Mouse (Mus musculus) cerebellum, adult 9-10 months (tissue): ENCODE measurements at regions not wholly inside any gene's neighbourhood (a gene's known extent, or its start where the extent isn't known, plus 50 kb on each side); places are given as distances from the start of the nearest gene placed in this dataset.

Experiments
- DNase-seq: peaks from one replicate; pipeline ENCODE4 v3.0.0; 2022

- no peak for DNase-seq
Measured at GRCm38 (mm10) chr14:97440326-97440725, 729.2 kb downstream of the Dach1 start.

- no peak for DNase-seq
Measured at GRCm38 (mm10) chr14:97435453-97436233, 733.9 kb downstream of the Dach1 start.

- no peak for DNase-seq
Measured at GRCm38 (mm10) chr14:97431221-97431620, 738.3 kb downstream of the Dach1 start.

DNA sequence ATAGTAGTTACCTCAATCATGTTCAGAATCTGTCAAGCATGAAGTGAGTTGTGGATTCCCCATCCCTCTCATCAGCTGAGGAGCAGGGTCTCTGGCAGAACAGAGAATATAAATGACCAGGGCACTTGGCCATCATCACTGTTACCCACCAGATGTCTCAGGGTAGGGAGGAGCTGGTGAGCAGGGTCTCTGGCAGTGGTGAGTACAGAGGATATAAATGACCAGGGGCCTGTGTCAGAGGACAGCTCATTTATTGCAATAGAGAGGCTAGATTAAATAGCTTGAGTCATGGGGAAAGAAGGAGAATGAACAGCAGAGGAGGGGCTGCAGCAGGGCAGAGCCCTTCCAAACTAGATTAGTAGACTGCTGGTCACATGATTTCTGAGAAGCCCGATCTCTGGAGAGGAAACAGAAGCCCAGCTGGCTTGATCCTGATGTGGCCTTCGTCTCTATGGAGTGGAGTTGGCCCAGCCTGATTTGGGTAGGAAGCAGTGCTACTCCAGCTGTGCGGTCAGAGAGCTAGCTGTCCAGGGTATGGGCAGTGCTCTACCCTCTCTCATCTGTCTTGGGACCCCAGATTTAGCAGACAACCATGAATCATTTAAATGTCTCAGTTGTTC is 766.3 kb downstream of the Dach1 start:
- DNase-seq = no peak

DNA sequence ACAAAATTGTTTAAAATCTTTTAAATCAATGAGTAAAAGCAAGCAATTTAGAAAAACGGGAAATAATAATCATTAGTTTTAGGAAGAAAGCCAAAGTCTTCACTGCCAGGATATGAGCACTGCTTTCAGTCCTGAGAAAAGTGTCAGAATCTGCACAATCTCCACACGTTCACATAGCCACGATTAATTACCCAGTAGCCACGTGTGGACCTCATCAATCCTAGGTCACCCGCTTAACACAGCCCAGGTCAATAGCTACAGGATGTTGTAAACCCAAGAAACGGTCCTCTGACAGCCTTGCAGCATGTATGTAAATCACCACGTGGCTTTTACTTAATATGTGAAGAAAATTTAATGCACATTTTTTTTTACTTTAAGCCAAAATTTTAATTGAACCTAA is 773.2 kb downstream of the Dach1 start:
- DNase-seq = no peak

DNA sequence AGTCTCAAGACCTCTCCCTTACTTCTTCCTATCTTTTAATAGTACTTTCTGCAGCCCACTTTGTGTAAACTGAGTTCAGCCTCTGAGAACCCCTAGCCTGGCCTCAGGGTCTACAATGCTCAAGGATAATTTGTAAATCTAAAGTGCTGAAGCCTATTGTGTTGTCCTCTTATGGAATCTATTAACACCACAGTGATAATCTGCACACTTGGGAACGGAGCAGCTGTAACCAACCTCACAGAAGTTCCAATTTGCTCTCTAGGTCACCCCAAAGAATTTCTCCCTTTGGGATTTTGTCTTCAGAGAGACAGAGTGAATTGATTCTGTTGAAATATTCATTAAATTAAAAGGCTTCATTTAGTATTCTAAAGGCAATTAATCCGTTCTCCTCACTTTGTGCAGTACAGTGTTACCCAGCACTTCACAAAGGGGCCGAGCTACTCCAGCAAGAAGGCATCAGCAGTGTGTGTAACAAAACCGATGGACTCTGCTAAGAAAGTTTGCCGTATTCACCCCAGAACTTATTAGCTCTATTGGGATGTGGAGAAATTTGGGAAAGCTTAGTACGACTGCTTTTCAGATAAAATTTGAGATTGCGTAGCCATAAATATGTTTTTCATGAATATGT is 773.7 kb downstream of the Dach1 start:
- DNase-seq = no peak

DNA sequence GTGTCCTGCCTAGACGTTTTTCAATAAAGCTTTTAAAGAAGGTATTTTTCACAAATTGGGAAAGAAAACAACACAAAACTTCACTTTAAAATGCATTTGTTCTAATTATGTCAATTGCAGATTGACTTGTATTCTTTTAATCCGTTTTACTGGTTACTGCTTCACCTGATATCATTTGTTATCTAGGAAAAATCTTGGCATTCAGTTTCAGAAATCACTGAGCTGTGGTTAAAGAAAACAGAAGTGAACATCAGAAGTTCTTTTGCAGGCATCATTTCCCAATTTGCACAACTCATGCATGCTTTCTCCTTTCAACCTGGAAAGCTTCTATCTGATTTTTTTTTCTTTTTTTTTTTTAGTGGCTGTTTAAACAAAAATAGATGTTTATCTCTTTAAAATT is 780.6 kb downstream of the Dach1 start:
- no peak for DNase-seq

DNA sequence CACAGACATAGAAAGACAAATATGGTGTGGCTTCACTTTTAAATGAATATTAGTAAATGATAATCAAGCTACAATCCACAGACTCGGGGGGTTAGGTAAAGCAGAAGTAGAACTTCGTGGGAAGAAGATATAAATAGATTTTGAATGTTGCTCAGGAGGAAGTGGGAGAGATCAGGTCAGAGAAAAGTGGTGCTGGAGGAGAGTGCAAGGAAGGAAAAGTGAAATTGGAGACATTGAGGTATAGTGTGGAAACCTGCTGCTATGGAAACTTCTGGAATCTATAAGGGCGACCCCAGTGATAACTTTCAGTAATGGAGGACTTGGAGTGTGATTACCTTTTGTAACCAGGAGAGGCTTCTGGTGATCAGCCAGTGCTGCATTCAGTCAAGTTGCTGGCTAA is 789.4 kb downstream of the Dach1 start:
- no peak for DNase-seq

GRCm38 (mm10) chr14:97356915-97357314 is 812.6 kb downstream of the Dach1 start:
- DNase-seq = no peak

- DNase-seq = no peak
Measured at GRCm38 (mm10) chr14:97347970-97348369, 821.6 kb downstream of the Dach1 start.

GRCm38 (mm10) chr14:97331388-97331787 is 812.5 kb upstream of the Klhl1 start:
- DNase-seq = peak; percentile 6

DNA sequence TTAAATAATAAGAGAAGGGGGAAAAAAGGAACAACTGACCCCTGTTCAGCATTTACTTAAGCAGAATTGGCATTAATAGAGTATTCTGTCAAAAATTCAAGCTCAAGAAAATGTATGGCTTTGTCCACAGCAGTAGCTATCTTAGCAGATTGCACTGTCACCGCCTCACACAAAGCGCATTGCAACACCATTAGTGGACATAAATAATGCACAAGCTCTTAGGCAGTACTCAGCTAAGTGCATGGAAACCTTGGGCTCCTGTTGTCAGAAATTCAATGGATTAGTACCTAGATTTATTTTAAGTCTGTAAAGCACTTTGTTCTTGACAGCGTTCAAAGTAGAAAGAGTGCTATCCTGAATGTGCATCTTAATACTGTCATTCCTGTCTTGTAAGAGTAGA is 811.1 kb upstream of the Klhl1 start:
- DNase-seq = no peak

DNA sequence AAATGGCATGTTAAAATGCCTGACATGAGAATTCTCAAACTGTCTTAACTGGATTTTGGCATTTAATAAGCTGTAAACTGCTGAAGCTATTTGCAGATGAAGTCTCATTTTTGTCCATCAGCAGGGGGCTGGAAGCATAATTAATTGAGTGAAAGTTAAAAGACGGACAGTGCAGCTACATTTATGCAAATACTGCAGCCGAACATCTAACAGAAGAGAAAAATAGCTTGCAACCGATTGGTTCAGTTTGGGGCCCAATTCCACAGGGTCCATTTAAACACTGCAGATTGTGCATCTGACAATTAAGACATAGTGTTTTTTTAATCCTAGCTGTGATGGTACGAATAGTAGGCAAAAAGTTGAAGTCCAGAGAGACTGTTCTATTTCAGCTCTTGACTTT is 774.2 kb upstream of the Klhl1 start:
- DNase-seq = no peak

- DNase-seq = no peak
Measured at GRCm38 (mm10) chr14:97287447-97287846, 768.5 kb upstream of the Klhl1 start.

- no peak for DNase-seq
Measured at GRCm38 (mm10) chr14:97258461-97258860, 739.6 kb upstream of the Klhl1 start.
